Mouse (Mus musculus) left cerebral cortex, adult 2 months (tissue): ENCODE results near the gene Fam173a. TPM values are rescaled to one million over a fixed set of nuclear protein-coding genes. Genes with fewer than 3 reads are reported as not detected.

Experiments used
- DNase-seq, 2 experiments: peaks; one replicate each; pipeline ENCODE4 v3.0.0; 2021 to 2022; ENCODE audit warnings: low spot score in 2 of 2, mixed read lengths in 1 of 2; ENCODE audit errors: extremely low spot score in 1 of 2
- H3K27ac ChIP-seq: fragments of 200-600 bp; 2 replicates; pipeline ENCODE4 v1.8.1; 2022
- H3K4me3 ChIP-seq: fragments of 200-600 bp; 2 replicates; pipeline ENCODE4 v1.8.1; 2022
- CTCF ChIP-seq: fragments of 200-600 bp; IDR thresholded peaks from 2 replicates; pipeline ENCODE4 v1.8.1; 2022; ENCODE audit warnings: antibody characterized with exemption, mild to moderate bottlenecking, moderate library complexity
- intact Hi-C: fragments of 180-260 bp; cut with DNase I; formaldehyde crosslinking; loops from one replicate; pipeline ENCODE4 v1.15.1; 2025
- total RNA-seq, 2 experiments: library from RNA; stranded (reverse); gene quantifications; 2 replicates each; pipeline ENCODE4 v1.2.3; 2021

Gene Fam173a
- total RNA-seq, 2 experiments from 2014 or later: 84.9 to 85.1 TPM

DNA sequence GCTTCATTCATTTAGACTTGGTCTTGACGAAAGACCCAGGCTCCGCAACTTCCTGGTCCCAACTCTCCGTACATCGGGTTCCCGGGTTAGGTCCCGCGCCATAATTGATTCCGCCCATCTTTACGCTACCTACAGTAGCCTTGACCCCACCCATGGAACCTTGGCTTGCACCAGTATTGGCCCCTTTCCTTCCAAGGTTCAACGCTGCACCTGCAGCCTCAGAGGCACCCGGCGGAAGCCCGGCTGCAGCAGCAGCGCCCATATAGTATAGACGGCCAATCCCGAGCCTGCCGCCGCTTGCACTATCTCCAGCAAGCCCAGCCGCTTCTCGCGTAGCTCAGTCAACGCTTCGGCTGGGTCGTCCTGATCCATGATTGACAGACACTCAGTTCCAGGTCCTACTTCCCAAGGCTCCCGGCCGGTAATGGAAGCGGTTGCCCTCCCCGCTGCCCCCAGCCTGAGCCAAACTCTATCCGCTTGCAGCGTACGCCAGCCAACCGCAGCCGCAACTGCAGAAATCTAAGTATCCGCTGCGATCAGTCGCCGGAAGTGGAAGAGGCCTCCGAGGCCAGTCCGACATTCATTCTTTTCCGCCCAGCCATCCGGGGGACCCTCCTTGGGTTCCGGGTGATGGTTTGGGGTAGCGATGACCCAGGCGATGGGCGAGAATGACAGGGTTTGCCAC is 716 bp downstream of the Fam173a start:
- intact Hi-C loops: no loop called here
- DNase-seq: peak; percentile 82 to 88
- no peak for TF ChIP-seq CTCF
- Histone ChIP-seq H3K4me3 (peak overlapping the region; percentile 89), H3K27ac (peak overlapping the region; percentile 89)

DNA sequence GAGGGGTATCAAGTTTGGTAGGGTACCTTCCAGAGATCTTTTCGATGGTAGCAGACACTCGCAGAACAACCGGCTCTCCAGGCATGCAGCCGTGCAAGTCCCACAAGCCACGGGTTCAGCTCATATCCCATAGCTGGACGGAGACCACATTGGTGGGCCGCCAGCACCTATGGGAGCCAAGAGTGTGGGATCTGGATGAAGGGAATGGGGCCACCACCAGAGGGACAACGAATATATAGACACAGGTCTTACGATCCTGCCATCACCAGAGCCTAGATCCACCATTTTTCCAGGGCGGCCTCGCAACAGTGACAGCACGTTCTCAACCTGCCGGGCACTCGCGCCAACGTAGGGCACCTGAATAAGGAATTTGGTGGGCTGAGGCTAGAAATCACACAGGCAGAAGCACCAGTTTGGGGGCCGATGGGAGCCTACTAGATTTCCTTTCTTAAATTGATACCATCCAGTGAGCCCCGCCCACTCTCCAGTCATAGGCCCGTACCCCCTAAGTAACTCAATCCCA is 1.3 kb downstream of the Fam173a start:
- intact Hi-C loops: no loop called here
- DNase-seq: no peak
- TF ChIP-seq CTCF: no peak; the same call in 1 of the 2 replicates
- Histone ChIP-seq H3K27ac (peak overlapping the region; percentile 89), H3K4me3 (peak overlapping the region; percentile 89)

DNA sequence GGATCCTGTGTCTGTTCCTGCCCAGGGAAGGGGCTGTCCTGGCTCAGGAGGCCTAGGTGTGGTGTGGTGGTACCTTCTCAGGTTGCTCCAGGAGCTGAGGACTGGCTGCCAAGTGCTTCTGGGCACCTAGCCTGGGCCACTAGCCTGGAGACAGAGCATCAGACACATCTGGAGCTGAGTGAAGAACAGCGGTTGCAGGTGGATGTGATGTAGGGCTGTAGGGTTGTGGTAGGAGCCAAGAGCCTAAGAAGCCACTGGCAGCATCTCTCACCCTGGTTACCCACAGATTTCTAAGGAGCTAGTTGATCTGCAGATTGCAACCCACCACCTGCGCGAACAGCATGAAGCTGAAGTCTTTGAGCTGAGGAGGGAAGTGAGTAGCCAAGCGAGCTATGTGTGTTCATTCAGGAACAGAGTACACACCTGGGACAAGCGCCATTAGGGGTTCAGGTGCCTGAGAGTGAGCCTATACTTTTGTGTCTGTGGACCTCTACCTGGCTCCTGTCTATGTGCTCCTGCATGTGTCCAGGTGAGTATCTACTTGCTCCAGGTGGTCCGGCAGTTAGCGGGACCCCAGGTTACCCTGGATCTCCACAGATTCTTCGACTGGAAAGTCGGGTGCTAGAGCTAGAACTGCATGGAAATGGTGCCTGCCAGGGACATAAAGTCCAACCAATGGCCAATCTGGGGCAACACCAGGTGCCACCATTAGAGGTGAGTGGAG is 5.8 kb downstream of the Fam173a start:
- Histone ChIP-seq H3K27ac (no peak overlapping the region), H3K4me3 (no peak overlapping the region)
- intact Hi-C loops: no loop called here
- no peak for TF ChIP-seq CTCF
- no peak for DNase-seq

DNA sequence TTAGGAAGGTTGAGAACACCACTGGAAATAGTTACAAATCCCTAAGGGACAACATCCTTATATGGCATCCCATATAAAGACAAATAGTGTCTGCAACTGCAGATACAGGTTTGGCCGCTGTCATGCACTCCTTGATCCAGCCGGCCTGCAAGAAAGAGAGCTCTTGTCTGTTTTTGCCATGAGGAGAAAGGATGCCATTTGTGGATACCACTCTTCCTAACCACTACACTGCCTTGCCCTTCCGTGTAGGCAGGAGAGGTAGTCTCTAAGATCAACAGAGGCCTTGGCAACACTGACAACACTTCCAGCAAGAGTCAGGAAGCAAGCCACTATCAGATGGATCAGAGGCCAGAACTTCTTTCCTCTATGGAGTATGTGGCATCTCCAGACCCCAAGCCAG is 6.4 kb downstream of the Fam173a start, which contains the start of gene Ccdc78:
Gene Ccdc78, plus strand, starts transcription at position 301 of the 400 bp plus-strand sequence.
- intact Hi-C loops: no loop called here
- Histone ChIP-seq H3K4me3 (peak within 1 kb of the TSS; percentile 74), H3K27ac (peak within 1 kb of the TSS; percentile 94)
- DNase-seq: no peak
- no peak for TF ChIP-seq CTCF

DNA sequence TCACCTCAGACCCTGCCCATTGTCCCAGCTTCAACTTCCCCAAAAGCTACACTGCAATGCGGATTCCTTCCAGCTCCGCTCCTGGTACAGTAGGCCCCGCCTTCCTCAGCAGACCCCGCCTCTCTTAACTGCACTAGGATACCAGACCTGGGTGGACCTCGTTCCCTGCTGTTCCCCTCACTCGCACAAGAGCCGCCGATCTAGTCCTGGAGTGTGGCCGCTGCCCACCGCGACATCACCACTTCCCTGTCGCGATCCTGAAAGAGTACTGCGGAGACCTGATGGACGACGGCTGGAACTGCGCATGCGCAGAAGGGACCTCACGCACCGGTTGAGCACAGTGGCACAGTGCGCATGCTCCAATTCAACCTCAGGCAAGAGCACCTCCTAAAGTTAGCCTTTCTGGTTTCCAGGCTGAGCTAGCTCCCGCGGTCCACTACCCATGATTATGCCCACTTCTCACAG is 7.4 kb downstream of the Fam173a start, which contains the start of gene Haghl:
Gene Haghl, minus strand, starts transcription at position 393 of the 465 bp plus-strand sequence.
- intact Hi-C loops: no loop called here
- Histone ChIP-seq H3K4me3 (peak within 1 kb of the TSS; percentile 74), H3K27ac (peak within 1 kb of the TSS; percentile 94)
- peak; percentile 94 to 96 for DNase-seq
- TF ChIP-seq CTCF: no peak; the same call in 1 of the 2 replicates

DNA sequence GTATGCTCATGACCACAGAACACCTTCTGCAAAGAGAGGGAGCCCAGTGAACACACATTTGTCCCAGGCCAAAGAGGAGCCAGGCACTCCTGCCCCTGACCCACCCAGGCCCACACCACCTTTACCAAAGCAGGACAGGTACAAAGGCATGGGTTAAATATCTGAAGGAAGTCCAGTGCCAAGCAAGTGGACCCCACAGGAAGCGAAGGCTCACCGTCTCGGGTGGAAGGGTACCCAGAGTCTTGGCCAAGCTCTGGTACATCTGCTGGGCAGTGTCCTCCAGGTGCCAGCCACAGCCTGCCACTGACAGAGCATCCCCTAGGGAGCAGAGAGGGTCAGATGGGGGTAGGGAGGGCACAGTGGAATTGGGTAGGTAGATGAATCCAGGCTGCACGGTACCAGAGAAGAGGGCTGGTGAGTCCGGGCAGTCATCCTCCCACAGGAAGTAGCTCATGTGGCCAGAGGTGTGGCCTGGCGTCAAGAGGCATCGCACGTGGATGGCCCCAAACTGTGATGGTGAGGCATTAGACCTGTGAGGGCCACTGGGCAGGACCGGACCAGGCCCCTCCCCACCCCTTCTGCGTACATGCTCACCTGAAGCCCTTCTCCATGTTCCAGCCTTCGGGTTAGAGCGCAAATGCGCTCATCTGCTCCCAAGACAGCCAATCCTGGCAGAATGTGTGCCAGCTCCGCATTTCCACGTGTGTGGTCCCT is 8.7 kb downstream of the Fam173a start:
- DNase-seq: no peak
- Histone ChIP-seq H3K27ac (peak overlapping the region; percentile 94; the same call in 1 of the 2 replicates), H3K4me3 (peak overlapping the region; percentile 74)
- no peak for TF ChIP-seq CTCF
- intact Hi-C loops: no loop called here

DNA sequence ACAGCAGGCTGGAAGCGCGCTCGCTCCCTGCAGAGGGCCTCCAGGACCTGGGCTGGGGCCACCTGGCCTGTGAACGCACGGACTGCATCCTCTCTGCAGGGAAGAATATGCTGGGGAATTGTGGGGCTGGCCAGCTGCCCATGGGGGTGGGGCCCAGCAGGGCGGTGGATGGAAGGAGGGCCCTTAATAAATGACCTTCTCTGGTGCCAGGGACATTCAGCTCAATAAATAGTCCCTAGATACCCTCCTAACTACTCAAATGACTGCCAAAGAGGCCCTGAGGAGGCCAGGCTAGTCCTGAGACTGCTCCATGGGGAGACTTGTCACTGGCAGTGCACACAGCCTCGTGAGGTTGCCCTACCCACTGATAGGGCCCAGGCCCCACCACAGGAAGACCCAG is 9.6 kb downstream of the Fam173a start:
- no peak overlapping the region for H3K4me3 ChIP-seq
- no peak for DNase-seq
- intact Hi-C loops: no loop called here
- H3K27ac ChIP-seq: no peak overlapping the region
- no peak for TF ChIP-seq CTCF

DNA sequence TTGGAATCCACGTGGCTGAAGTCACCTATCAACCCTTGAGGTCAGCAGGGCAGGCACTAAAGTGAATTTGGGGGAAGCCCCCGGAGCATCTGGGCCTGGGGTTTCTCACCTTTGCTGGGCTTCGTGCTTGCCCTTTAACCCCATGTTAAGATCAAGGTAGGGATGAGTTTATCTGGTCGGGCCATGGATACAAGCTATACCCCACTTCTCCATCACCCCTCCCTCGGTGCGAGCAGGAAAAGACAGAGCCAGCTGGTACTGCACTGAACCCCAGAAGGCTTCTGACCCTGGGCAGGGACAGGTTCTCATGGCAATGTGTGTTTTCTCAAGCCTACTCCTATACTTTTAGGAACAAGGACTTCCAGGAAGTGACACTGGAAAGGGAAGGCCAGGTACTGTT is 11.4 kb downstream of the Fam173a start:
- no peak overlapping the region for H3K4me3 ChIP-seq
- intact Hi-C loops: no loop called here
- no peak for DNase-seq
- H3K27ac ChIP-seq: no peak overlapping the region
- TF ChIP-seq CTCF: no peak

DNA sequence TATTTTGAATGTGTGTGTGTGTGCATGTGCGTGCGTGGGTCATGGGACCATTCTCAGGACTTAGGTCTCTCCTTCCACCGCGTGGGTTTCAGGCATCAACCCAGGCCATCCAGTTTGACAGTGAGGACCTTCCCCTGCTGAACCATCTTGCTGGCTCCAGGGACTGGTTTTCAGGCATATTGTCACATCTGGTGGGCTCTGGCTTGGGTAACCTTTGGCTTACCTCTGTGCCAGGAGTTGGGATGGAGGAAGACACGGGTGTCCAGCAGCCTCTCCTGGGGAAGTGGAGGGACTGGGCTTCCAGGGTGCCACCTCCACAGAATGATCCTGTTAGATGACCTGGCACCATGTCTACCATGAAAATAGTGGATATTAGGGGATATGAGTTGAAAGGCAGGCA is 14.8 kb downstream of the Fam173a start:
- Histone ChIP-seq H3K27ac (no peak overlapping the region), H3K4me3 (no peak overlapping the region)
- intact Hi-C loops: no loop called here
- no peak for TF ChIP-seq CTCF
- no peak for DNase-seq

DNA sequence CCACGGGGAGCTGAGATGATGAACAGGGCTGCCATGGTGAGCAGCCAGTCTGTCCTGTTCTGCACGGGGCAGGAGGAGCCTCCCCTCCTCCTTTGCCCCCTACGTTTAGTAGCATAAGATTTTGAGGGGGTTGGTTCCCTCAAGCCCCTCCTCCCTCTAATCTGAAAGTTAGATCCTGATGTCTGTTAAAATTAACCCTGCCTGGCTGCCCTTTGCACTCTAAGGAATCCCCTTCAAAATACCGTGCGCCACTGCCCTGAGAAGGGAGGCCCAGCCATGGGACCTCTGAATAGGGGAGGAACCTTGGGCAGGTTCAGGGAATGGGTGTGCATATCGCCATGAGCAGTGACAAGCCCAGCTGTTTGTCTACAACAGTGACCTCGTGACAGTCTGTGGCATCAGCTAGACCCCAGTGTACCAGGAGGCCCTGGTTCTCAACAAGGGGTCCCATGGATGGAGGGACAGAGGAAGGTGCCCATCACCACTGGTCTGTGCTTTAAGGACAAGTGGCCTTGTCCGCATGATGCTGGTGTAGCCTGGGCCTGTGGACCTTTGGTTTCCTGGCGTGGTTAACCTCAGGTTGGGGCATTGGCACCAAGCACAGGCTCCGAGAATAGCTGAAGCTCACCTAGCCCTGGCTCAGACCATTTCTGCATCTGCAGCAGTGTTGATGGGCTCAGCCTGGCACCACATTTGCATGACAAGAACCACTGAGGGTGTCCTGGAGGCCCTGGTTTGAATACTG is 17.2 kb downstream of the Fam173a start:
- no peak overlapping the region for H3K4me3 ChIP-seq
- H3K27ac ChIP-seq: no peak overlapping the region
- intact Hi-C loops: no loop called here
- TF ChIP-seq CTCF: no peak
- DNase-seq: no peak

DNA sequence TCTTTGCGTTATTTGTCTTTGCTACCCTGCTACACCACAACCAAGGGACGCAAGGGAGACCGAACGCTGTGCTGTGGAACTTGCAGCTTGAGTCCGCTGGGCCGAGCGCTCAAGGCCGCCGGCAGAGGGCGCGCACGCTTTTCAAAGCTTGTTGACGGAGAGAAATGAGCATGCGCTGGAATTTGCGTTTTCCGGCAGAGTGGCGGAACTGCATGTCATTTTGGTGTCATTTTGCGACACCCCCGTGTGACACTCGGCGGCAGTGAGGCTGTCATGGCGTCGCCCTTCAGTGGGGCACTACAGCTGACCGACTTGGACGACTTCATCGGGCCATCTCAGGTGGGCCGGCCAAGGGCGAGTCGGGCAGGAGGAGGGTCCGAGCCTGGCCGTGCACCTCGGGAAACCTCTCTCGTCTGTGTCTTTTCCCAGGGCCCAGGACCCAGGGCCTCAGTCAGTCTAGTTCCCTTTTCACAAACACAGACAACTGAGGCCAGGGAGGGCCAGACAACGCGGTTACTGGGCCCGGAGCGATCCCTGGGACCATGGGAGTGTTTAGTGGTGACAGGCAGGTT is 19.1 kb downstream of the Fam173a start, which contains the start of gene Narfl:
Gene Narfl, plus strand, starts transcription at position 228 of the 572 bp plus-strand sequence.
- H3K27ac ChIP-seq: peak within 1 kb of the TSS; percentile 90
- TF ChIP-seq CTCF: peak; percentile 98
- H3K4me3 ChIP-seq: peak within 1 kb of the TSS; percentile 86
- intact Hi-C loops: loop anchor here (1.0 to 5.0 kb wide), 3 partner anchors 24 to 41 kb away; partner anchors contain the start of gene Metrn
- DNase-seq: peak; percentile 98 to 99
